Mouse (Mus musculus): ENCODE measurements around the gene Ctnnd2. TPM values are rescaled to one million over a fixed set of nuclear protein-coding genes. Genes with fewer than 3 reads are reported as not detected.

Gene Ctnnd2
- total and polyA plus RNA-seq, 2 experiments from 2014 or later: not detected

DNA sequence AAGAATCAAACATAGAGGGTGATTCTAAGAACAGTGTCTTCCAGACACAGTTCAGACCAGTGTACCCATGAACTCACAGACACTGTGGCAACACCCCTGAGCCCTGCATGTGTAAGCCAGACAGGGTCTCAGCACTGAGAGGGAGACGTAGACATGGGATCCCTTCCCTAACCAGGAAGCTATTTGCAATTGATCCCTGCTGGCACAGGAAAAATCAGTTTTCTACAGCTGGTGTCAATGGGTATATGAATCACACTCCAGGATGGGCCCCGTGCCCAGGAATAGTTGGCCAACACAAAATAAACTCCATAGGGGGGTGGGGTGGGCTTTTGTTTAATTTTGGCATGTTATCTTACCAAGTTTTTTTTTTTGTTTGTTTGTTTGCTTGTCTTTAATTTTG lies 895.7 kb downstream of the Ctnnd2 start:
- Histone ChIP-seq H3K9ac (replicated peaks; ENCODE audit: low read depth, low read length) (no peak overlapping the region), H3K4me2 (ENCODE audit: low read depth, low read length) (no peak overlapping the region), H3K4me3 (ENCODE audit: low read depth, low read length) (no peak overlapping the region), H3K27ac (ENCODE audit: low read depth) (no peak overlapping the region), H3K36me3 (replicated peaks; ENCODE audit: control insufficient read depth, insufficient read depth, low read length) (no peaks in the 10 kb centered on the region), H3K27me3 (ENCODE audit: control insufficient read depth, insufficient read depth, low read length) (no peaks in the 10 kb centered on the region), H3K4me1 (ENCODE audit: control insufficient read depth, insufficient read depth) (no peaks in the 10 kb centered on the region), H3K9me3 (replicated peaks; ENCODE audit: control insufficient read depth, low read length) (no peaks in the 10 kb centered on the region)
- no peak for TF ChIP-seq EP300 (IDR thresholded peaks at IDR 0.05; ENCODE audit: low read depth)
- WGBS: 60% methylated on average over 2 of the region's 2 CpGs
- ATAC-seq (ENCODE audit: insufficient read depth, low read depth) (no peak), DNase-seq (ENCODE audit: low spot score) (no peak)

DNA sequence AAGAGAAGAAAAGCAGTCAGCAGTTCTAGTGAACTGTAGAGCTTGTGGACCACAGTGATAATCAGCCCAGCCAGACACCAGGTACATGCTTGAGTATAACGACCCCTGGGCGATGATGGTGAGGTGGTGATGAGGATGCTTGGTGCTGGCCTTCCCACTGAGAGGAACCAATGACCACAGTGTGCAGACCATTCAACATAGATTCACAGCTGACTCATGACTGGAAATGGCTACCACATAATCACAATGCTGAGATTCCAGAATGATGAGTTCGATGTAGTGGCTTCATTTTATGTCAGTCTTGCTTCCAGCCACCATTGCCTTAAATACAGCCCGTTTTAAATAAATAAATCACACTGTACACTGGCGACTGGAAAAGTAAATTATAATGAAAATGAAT lies 897.9 kb downstream of the Ctnnd2 start:
- Histone ChIP-seq H3K27ac (ENCODE audit: low read depth) (no peak overlapping the region), H3K9ac (replicated peaks; ENCODE audit: low read depth, low read length) (no peak overlapping the region), H3K36me3 (replicated peaks; ENCODE audit: control insufficient read depth, insufficient read depth, low read length) (no peaks in the 10 kb centered on the region), H3K4me1 (ENCODE audit: control insufficient read depth, insufficient read depth) (no peaks in the 10 kb centered on the region), H3K27me3 (ENCODE audit: control insufficient read depth, insufficient read depth, low read length) (no peaks in the 10 kb centered on the region), H3K4me2 (ENCODE audit: low read depth, low read length) (no peak overlapping the region), H3K9me3 (replicated peaks; ENCODE audit: control insufficient read depth, low read length) (no peaks in the 10 kb centered on the region), H3K4me3 (ENCODE audit: low read depth, low read length) (no peak overlapping the region)
- DNase-seq (ENCODE audit: low spot score): no peak
- WGBS: 70% methylated on average over 5 of the region's 5 CpGs
- ATAC-seq (ENCODE audit: insufficient read depth, low read depth): no peak
- no peak for TF ChIP-seq CTCF (IDR thresholded peaks at IDR 0.05; ENCODE audit: low read depth)
- no peak for TF ChIP-seq EP300 (IDR thresholded peaks at IDR 0.05; ENCODE audit: low read depth)

Measured in heart, postnatal 0 days (tissue).